Mouse (Mus musculus) lung, adult 2 months (tissue): ENCODE data around the gene Wdr35.

Source experiments
- CTCF ChIP-seq: fragments of 200-500 bp; IDR thresholded peaks from 2 replicates; pipeline ENCODE4 v1.5.1; 2011; ENCODE audit warnings: mild to moderate bottlenecking, low read length, control low read depth; ENCODE audit not compliant: insufficient read depth
- POLR2A ChIP-seq: fragments of 200-500 bp; IDR thresholded peaks from 2 replicates; pipeline ENCODE4 v1.6.1; 2011; ENCODE audit warnings: low read depth, mild to moderate bottlenecking, control low read depth, low read length, borderline replicate concordance; ENCODE audit errors: extremely low read depth

GRCm38 (mm10) chr12:8993231-8993630 lies 19.5 kb downstream of the Wdr35 start:
- TF ChIP-seq CTCF (no peak), POLR2A (no peak)
